Mouse (Mus musculus): ENCODE data around the gene Tm4sf1. TPM values are rescaled to one million over a fixed set of nuclear protein-coding genes. Genes with fewer than 3 reads are reported as not detected.
A peak's percentile ranks its signal among the peaks of the same experiment; 100 is the strongest.

The Tm4sf1 gene
- total and polyA plus RNA-seq, 3 experiments = 7.3 to 73.2 (median 30.4) TPM

DNA sequence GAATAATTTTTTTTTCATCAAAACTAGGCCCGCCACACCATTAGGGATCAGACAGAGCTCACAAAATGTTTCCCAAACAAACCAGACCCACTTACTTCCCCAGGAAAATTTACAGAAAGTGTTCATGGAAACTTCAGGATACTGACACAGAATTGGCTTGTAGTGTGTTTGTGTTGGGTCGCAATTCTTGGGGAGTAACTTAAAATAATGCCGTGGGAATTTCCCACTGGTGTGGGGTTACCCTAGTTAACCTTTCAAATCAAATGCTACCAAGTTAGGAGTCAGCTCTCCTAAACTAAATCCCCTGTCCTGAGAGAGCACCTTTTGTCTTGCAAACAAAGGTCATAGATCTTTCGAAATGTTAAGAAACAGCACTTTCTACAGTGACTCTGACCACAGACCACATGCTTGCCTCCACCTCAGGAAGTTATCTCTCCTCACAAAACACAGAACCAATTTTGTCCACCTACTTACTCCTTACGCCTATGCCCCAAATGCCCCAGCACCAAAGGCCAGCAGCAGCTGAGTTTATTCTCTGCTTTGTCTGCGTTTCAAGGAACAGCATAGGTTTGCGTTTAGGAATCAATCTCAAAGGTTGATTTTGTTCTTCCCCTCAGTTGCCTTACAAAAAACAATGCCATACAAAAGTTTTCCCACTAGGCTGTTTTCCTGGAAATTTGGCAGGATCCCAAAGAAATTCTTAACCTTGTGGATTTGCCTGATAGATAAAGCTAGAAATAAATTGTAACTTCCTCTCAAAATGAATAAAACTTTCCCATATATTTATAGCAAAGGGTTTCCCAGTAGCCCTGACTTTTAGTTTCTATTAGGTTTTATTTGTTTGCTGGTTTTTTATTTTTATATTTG is 13.7 kb downstream of the Tm4sf1 start:
- DNase-seq = no peak

DNA sequence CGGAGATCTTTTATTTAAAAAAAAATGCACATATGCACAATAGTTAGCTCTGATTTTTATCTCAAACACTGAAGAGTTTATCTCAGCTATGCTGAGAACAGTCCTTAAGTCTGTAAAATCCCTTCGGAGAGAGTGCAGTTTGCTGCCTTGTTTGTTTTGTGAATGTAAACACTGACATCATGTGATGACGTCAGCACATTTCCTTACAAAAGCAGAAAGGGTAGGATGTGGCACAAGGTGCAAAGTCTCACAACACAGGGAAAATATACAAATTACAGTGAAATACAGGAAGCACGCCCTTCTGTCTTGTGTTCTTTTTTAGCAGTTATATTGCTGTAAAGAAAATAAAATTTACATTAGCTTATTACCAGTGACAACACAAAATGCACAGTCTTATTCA is 14.3 kb downstream of the Tm4sf1 start:
- no peak for DNase-seq

DNA sequence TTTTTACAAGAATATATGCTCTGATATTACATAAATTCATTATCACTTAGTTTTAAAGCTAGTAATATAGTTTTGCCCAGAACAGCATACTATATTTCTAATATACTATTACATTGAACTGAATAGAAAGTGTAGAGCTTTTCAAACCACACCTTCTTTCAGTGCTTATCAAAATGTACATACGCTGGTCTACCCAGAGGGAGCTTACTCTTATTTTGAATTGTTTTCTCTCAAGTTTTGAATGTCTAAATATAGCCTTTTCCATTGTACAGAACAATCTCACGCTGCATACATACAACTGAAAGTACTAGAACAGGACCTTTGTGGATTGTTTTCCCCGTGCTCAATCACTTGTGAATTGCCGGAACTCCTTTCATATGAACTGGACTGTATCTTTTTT is 23.6 kb downstream of the Tm4sf1 start:
- DNase-seq = no peak

DNA sequence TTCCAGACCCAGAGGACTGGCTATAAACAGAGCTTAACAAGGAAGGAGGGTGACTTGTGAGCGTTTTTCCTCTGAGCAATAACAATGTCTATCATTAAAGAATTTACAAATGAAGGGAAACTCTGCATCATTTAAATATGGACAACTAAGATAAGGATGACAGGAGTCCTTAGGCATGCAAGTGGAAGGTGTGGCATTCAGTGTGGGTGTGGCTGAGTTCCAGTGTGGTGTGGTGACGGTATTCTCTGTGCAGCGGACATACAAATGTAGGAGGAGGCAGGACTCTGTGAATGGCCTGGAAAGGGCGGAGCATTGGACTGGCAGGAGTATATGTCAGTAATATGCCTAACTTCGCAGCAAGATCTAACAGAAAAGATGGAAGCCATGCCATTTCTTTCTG is 24.3 kb downstream of the Tm4sf1 start:
- DNase-seq = no peak

DNA sequence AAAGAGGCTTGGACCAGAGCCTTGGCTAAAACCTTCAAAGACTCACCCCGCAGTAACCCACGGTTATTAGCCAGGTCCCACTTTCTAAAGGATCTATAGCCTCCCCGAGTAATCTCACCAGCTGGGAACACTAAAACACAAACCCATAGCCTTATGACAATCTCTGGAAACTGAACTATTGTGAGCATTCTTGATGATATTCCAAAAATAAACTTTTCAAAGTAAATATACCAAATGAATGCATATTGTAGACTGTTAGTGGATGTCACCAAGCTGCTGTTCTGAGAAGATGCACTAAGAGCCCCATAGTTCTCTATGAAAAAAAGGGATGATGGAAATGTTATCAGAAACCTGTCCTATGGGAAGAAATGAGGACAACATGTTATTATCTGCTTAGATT is 25.0 kb downstream of the Tm4sf1 start:
- DNase-seq = no peak

DNA sequence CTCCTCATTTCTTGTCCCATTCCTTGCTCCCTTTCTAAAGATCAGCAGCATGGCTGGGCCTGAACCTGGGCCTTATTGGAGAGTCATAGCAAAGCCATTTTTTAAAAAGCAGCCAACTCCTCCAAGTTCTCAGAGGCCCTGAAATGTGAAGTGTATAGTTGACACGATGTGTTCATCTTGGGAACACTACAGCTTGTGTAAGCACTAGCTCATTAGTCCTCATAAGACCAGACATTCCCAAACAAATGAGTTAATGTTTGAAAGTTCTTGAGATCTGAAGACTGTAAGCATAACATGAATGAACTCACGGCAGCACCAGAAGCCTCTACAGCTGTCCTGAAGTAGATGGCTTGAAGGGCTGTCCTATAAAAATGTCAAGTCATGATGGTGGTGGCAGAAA is 32.8 kb downstream of the Tm4sf1 start:
- DNase-seq = no peak

DNA sequence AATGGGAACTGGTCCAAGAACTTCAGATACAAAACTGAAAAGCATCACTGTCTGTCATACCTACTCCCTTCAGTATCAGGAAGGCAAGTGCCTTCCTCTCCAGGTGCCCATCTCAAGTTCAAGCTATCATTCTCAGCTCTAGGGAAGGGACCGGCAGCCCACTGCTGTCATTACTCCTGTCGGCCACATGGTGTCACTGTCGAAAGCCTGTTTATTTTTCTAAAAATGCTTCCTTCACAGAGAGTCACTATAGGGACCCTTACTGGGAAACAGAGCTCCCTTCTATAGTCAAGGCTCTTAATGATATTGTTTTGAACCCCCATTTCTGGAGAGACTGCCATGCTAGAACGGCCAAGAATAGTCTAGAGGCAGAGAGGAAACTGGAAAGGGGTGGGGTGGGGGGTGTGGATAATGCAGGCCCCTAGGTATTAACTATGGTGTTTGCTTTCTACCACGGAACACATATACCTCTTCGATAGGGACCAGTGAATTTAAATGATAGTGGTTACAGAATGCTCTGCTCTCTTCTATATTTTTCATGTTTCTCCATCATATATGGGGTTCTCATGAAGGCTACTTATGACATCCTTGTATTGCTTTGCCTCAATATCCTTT is 34.1 kb downstream of the Tm4sf1 start:
- peak; percentile 34 for DNase-seq

DNA sequence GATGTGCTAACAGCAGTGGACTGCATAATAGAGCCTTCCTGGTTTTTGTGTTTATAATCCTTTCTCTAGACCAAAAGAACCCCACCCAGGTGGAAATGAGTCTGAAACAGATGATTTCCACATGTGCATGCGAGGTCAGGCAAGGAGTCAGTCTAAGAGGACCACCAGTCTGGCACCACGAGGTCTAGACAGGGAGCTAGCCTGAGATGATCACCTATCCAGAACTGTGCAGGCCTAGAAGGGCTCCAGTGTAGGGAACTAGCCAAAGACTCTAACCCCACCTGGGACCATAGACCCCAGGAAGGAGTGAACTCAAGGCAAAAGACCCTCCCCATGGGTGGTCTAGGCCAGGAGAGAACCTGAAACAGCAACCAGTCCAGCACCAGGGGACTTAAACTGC is 48.7 kb downstream of the Tm4sf1 start:
- DNase-seq = no peak

DNA sequence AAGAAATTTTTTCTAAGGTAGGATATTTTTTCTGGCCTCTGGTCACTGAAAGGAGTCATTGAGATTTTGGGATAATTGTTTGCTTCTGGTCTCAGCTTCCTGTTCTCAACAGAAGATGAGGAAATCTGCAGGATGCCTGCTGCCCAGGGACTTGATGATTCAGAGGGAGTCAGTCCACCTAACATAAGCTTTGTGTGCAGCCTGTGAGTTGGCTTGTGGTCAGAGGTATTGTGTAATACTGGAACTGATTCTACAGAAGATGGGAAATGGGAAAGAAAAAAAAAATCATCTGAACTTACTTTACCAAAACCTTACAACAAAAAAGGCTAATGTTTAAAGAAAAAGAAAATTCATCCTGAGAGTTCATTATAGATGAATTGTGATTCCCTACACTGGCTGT is 49.2 kb downstream of the Tm4sf1 start:
- peak; percentile 47 for DNase-seq

DNA sequence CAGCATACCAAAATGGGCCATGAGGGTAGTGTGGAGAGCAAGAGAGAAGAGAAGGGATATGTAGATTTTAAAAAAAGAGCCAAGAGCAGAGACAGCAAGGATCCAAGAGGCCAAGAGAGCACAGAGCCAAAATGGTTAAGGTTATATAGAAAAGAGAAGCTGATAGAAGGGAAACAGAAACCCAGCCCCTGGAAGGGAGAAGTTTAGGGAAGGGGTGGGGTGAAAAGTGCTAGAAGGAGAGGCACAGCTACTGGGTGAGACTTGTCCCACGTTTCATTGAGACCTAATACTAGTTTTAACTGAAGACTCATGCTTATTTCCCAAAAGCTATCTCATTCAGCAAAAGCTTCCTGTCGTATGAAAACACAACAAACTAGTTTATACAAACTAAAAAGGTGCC is 56.5 kb downstream of the Tm4sf1 start:
- no peak for DNase-seq

Other genes starting within 250 kb of the Tm4sf1 start
- 1 to 10 TPM in 1 of 2 experiments, under 1 TPM in 1; 0.86 to 1.5 TPM for gene Tm4sf4, start 123.3 kb upstream of the Tm4sf1 start, total RNA-seq (2021)
- 0.27 and 0.36 TPM in 2 replicates for gene Tm4sf4, start 123.3 kb upstream of the Tm4sf1 start, polyA plus RNA-seq (2012; rRNA removed)

Data from adrenal gland, adult 2 months (tissue).